Mouse (Mus musculus) heart, postnatal 0 days (tissue): ENCODE measurements around the gene Aire. TPM values are rescaled to one million over a fixed set of nuclear protein-coding genes. Genes with fewer than 3 reads are reported as not detected.

Experiments used
- ATAC-seq: fragments of 200-750 bp; cut with Nextera tagmentation; 2 replicates; pipeline ENCODE4 v1.8.0; 2017; ENCODE audit warnings: low read depth, moderate number of reproducible peaks, moderate library complexity; ENCODE audit not compliant: insufficient read depth
- DNase-seq: peaks from one replicate; pipeline ENCODE4 v3.0.0-alpha.2; 2016; ENCODE audit warnings: low spot score
- H3K27ac ChIP-seq: fragments of 300-500 bp; sonication (generic); 2 replicates; pipeline ENCODE4 v1.5.1; 2014; ENCODE audit warnings: low read depth, mild to moderate bottlenecking
- H3K27me3 ChIP-seq: fragments of 300-500 bp; sonication (generic); 2 replicates; pipeline ENCODE4 v1.6.1; 2014; ENCODE audit warnings: low read length, mixed read lengths; ENCODE audit not compliant: control insufficient read depth, insufficient read depth
- H3K36me3 ChIP-seq: fragments of 300-500 bp; sonication (generic); replicated peaks from 2 replicates; pipeline ENCODE4 v1.6.1; 2014; ENCODE audit warnings: low read length, mixed read lengths; ENCODE audit not compliant: control insufficient read depth, insufficient read depth
- H3K4me1 ChIP-seq: fragments of 300-500 bp; sonication (generic); 2 replicates; pipeline ENCODE4 v1.6.1; 2014; ENCODE audit warnings: antibody characterized with exemption; ENCODE audit not compliant: control insufficient read depth, insufficient read depth
- H3K4me2 ChIP-seq: fragments of 300-500 bp; sonication (generic); 2 replicates; pipeline ENCODE4 v1.6.1; 2014; ENCODE audit warnings: low read depth, mild to moderate bottlenecking, low read length, moderate library complexity
- H3K4me3 ChIP-seq: fragments of 300-500 bp; sonication (generic); 2 replicates; pipeline ENCODE4 v1.5.1; 2014; ENCODE audit warnings: low read depth, low read length
- H3K9ac ChIP-seq: fragments of 300-500 bp; sonication (generic); replicated peaks from 2 replicates; pipeline ENCODE4 v1.6.1; 2014; ENCODE audit warnings: low read depth, low read length, mixed read lengths
- H3K9me3 ChIP-seq: fragments of 300-500 bp; sonication (generic); replicated peaks from 2 replicates; pipeline ENCODE4 v1.6.1; 2016; ENCODE audit warnings: low read length; ENCODE audit not compliant: control insufficient read depth
- CTCF ChIP-seq: IDR thresholded peaks from 2 replicates; pipeline ENCODE4 v1.5.1; 2016; ENCODE audit warnings: antibody characterized with exemption, control low read depth, low read depth
- EP300 ChIP-seq: IDR thresholded peaks from 2 replicates; pipeline ENCODE4 v1.6.1; 2016; ENCODE audit warnings: antibody characterized with exemption, low read depth
- WGBS: fragments of 180-500 bp; shearing (Covaris S2); extraction: QIAGEN DNeasy Blood & Tissue Kit; methylation state at CpG from one replicate; pipeline ENCODE4 v1.1.7; 2014; 5-methylcytosine and 5-hydroxymethylcytosine counted together
- polyA plus RNA-seq: library from polyadenylated mRNA; unstranded; fragments of >200 nt; fragmentation: Nextera tagmentation; extraction: Ambion mirVana; gene quantifications from 2 replicates; pipeline ENCODE4 v1.2.1, GENCODE M21; 2015
- total RNA-seq: library from RNA; depleted of rRNA; stranded (reverse); fragments of >200 nt; gene quantifications from 2 replicates; pipeline ENCODE4 v1.2.3, GENCODE M21; 2014; ENCODE audit warnings: low replicate concordance

The Aire gene
- total and polyA plus RNA-seq, 2 experiments from 2014 or later, result not detected

- no peak for DNase-seq
- H3K4me3 ChIP-seq, result no peak overlapping the region
- TF ChIP-seq CTCF, result no peak
- TF ChIP-seq EP300, result no peak
- no peak overlapping the region for H3K4me2 ChIP-seq
- no peak overlapping the region for H3K27ac ChIP-seq
- no peak overlapping the region for H3K9ac ChIP-seq
- no peak for ATAC-seq
- no peaks in the 10 kb centered on the region for H3K9me3 ChIP-seq
- 61% methylated on average over 6 of the region's 6 CpGs for WGBS
- no peaks in the 10 kb centered on the region for H3K4me1 ChIP-seq
- no peaks in the 10 kb centered on the region for H3K27me3 ChIP-seq
- H3K36me3 ChIP-seq, result no peaks in the 10 kb centered on the region
Measured at GRCm38 (mm10) chr10:78087101-78087511, 43.7 kb upstream of the Aire start.

- DNase-seq (no peak), ATAC-seq (no peak)
- no peaks in the 10 kb centered on the region for H3K9me3 ChIP-seq
- no peak overlapping the region; the same call in 1 of the 2 replicates for H3K27ac ChIP-seq
- TF ChIP-seq EP300 (no peak), CTCF (no peak)
- no peak overlapping the region for H3K9ac ChIP-seq
- no peaks in the 10 kb centered on the region for H3K36me3 ChIP-seq
- H3K4me3 ChIP-seq, result no peak overlapping the region
- no peaks in the 10 kb centered on the region for H3K27me3 ChIP-seq
- H3K4me1 ChIP-seq, result no peaks in the 10 kb centered on the region
- no peak overlapping the region for H3K4me2 ChIP-seq
- 51% methylated on average over 10 of the region's 10 CpGs for WGBS
Measured at GRCm38 (mm10) chr10:78086444-78087061, 43.1 kb upstream of the Aire start.

DNA sequence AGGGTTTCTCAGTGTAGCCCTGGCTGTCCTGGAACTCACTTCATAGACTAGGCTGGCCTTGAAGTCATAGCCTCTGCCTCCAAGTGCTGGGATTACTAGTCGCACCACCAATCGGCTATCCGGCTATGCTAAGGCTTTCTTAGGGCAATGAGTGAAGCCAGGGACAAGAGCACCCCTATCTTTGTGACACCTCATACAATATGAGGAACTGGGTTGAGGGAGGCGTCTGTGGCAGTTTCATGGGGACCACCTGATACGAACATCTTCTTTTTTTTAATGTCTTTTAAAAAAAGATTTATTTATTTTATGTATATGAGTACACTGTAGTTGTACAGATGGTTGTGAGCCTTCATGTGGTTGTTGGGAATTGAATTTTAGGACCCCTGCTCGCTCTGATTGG, 42.3 kb upstream of the Aire start:
- Histone ChIP-seq H3K9me3 (no peaks in the 10 kb centered on the region), H3K36me3 (no peaks in the 10 kb centered on the region), H3K4me3 (no peak overlapping the region), H3K4me1 (no peaks in the 10 kb centered on the region), H3K9ac (no peak overlapping the region), H3K4me2 (no peak overlapping the region), H3K27ac (no peak overlapping the region), H3K27me3 (no peaks in the 10 kb centered on the region)
- no peak for DNase-seq
- no peak for ATAC-seq
- 90% methylated on average over 6 of the region's 6 CpGs for WGBS
- no peak for TF ChIP-seq CTCF
- TF ChIP-seq EP300, result no peak

DNA sequence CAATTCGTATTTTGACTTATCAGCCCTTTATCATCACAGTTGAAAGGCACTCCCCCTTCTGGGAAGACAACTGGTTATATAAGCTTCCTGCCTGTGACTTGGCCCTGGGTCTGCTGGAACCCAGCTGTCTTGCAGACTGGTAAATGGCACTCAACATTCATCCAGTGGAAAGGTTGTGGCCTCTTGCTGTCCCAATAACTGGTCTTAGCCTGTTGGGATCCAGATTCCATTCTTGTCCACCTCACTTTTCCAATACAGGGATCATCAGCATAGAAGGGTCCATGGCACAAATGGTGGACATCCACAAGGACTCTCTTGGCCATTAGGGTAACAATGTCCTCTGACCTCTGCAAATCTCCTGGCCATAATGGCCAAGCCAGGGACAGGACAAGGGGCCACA, 40.7 kb upstream of the Aire start:
- Histone ChIP-seq H3K27me3 (no peaks in the 10 kb centered on the region), H3K4me2 (no peak overlapping the region), H3K36me3 (no peaks in the 10 kb centered on the region), H3K9ac (no peak overlapping the region), H3K27ac (no peak overlapping the region), H3K4me1 (no peaks in the 10 kb centered on the region), H3K9me3 (no peaks in the 10 kb centered on the region), H3K4me3 (no peak overlapping the region)
- DNase-seq (no peak), ATAC-seq (no peak)
- WGBS, result 27% methylated on average over 1 of the region's 1 CpGs
- TF ChIP-seq EP300 (no peak), CTCF (no peak)

- 52% methylated on average over 4 of the region's 4 CpGs for WGBS
- TF ChIP-seq EP300 (no peak), CTCF (no peak)
- DNase-seq, result no peak
Measured at GRCm38 (mm10) chr10:78079955-78080591, 36.7 kb upstream of the Aire start.

DNA sequence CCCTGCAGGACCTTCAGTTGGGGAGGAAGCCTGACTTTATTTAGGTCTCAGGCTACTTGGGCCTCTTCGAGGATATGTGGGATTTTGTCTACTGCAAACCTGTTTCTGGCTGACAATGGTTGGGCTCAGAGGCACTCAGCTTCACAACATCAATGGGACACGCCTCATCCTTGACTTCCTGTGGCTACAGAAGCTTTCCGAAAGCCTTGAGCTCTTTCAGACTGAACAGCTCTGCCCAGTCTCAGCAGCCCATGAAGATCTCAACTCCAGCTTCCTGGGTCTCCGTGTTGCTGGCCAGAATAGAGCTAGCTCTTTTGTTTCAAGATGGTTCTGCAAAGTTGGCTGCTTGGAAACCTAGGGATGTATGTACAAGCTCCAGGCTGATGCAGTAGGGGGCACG, 34.9 kb upstream of the Aire start:
- Histone ChIP-seq H3K27me3 (no peaks in the 10 kb centered on the region), H3K36me3 (no peaks in the 10 kb centered on the region), H3K27ac (no peak overlapping the region), H3K4me2 (no peak overlapping the region), H3K9me3 (no peaks in the 10 kb centered on the region), H3K4me1 (no peaks in the 10 kb centered on the region), H3K9ac (no peak overlapping the region), H3K4me3 (no peak overlapping the region)
- ATAC-seq (no peak), DNase-seq (no peak)
- TF ChIP-seq EP300 (no peak), CTCF (no peak)
- 68% methylated on average over 5 of the region's 5 CpGs for WGBS

More at GRCm38 (mm10) chr10:78079955-78080591, 36.7 kb upstream of the Aire start:
- no peaks in the 10 kb centered on the region for H3K4me1 ChIP-seq
- H3K4me2 ChIP-seq, result no peak overlapping the region
- no peak for ATAC-seq
- no peak overlapping the region for H3K27ac ChIP-seq
- H3K9me3 ChIP-seq, result no peaks in the 10 kb centered on the region
- H3K36me3 ChIP-seq, result no peaks in the 10 kb centered on the region
- H3K4me3 ChIP-seq, result no peak overlapping the region
- H3K9ac ChIP-seq, result no peak overlapping the region
- H3K27me3 ChIP-seq, result no peaks in the 10 kb centered on the region
